Mouse (Mus musculus): Measurements from ENCODE around the gene Lce1a1.
A peak's percentile ranks its signal among the peaks of the same experiment; 100 is the strongest.
"Not testable (repeated sequence)": the region's sequence is repeated elsewhere in the genome, so short reads cannot be mapped to it uniquely, and the experiment has no call there.

Lce1a1 gene

DNA sequence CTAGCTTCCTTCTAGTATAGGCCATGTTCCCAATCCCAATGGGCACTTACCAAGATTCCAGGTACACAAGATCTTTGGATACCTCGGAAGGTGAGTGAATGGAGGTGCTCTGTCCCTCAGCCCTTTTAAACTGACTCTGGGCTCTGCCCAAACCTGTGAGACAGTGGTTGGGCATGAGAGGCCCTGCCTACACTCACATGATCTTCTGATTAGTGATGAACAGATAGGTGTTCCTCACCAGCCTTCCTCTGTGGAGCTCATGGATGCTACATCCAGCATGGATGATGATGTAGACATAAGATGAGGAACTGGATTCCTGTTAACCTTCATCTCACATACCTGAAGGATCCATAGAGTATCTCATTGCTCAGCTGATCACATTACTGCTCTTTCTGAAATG, at the start of gene Lce1a1:
TSS of gene Lce1a1 (minus strand) at position 101 of the 400 bp plus-strand sequence.
- no peak for DNase-seq (ENCODE audit: low read depth, low spot score)

DNA sequence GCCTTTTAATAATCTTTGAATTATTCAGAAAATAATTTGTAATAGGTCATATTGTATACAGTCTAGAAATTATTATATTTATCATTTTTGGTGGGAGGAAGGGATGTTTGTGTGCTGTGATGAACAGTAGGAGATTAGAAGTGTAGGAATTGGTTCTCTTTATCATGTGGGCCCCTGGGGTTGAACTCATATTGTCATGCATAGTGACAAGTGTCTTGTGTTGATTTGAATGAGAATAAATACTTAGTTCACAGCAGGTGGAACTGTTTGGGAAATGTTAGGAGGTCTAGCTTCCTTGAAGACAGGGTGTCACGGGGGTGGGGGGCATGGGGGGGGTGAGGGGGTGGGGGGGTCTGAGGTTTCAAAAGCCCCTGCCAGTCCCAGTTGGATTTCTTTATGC, 46.5 kb upstream of the Lce1a1 start:
- DNase-seq (ENCODE audit: low read depth, low spot score): no peak

DNA sequence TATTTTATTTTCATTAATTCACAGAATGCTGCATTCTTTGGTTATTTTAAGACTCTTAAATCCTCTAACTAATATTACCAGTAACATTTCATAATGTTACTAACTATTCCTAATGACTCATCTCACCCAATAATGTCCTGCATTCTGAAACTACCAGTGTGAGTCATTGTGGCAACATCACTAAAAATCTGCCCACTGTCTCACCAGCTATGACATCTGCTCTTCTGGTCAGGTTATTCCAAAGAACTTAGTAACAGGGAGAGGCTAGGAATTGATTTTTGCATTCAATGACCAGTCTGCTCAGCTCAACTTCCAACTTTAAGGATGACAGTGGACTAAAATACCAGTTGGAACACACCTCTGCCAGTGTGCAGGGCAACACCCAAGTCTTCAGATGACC, 43.6 kb upstream of the Lce1a1 start:
- no peak for DNase-seq (ENCODE audit: low read depth, low spot score)

DNA sequence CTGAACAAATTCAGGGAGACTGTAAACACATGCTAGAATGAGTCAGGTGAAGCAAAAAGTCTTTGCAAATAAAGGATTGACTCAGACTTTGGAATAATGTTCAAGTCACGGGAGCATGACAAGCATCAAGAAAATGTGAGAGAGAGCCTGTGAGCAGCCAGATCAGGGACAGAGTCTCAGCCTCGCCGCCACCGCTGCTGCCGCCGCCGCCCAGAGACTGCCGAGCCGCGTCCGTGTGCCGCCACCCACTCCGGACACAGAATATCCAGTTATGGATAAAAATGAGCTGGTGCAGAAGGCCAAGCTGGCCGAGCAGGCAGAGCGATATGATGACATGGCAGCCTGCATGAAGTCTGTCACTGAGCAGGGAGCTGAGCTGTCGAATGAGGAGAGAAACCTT, 41.0 kb upstream of the Lce1a1 start:
- DNase-seq (ENCODE audit: low read depth, low spot score): not testable (repeated sequence)

DNA sequence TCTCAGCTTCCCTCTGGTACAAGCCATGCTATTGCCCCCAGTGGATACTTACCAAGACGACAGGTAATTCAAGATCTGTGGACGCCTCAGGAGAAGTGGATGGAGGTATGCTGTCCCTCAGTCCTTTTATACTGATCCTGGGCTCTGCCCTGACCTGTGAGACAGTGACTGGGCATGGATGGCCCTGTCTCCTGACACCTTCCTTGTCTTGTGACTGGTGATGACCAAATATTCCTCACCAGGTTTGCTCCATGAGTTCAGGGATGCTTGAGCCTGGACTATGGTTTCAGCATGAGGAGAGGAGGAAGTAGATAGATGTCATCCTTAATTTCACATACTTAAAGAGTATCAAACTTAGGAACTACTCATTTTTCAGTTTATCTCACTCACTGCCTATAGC, 39.0 kb upstream of the Lce1a1 start, which contains the start of gene Lce1d:
TSS of gene Lce1d (minus strand) at position 101 of the 400 bp plus-strand sequence.
- DNase-seq (ENCODE audit: low read depth, low spot score): no peak

DNA sequence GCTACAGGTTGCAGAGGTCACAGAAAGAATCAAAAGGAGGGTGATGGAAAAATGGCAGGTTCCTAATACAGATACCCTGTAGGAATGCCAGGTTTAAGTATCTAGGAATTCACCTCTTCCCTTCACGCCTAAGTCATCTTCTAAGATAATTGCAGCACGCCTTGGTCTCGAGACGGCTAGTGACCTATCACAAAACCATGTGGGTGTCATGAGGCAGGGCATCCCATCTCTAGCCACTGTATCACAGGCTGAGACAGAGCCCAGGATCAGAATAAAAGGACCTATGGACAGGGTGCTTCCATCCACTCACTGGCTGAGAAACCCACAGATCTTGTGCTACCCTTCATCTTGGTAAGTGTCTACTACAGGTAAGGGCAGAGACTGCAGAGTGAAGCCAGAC, 30.8 kb upstream of the Lce1a1 start, which contains the start of gene Lce1c:
TSS of gene Lce1c (plus strand) at position 301 of the 400 bp plus-strand sequence.
- no peak for DNase-seq (ENCODE audit: low read depth, low spot score)

DNA sequence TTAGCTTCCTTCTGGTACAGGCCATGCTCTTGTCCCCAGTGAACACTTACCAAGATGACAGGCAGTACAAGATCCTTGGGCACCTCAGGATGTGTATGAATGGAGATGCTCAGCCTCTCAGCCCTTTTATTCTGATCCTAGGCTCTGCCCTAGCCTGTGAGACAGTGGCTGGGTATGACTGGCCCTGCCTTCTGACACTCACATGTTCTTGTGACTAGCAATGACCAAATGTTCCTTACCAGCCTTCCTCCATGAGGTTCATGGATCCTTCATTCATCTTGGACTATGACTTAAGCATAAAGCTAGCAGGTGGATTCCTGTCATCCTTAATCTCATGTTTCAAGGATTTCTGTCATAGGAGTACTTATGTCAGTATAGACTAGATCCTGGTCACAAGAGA, 22.1 kb upstream of the Lce1a1 start, which contains the start of gene Lce1a2:
TSS of gene Lce1a2 (minus strand) at position 101 of the 400 bp plus-strand sequence.
- no peak for DNase-seq (ENCODE audit: low read depth, low spot score)

DNA sequence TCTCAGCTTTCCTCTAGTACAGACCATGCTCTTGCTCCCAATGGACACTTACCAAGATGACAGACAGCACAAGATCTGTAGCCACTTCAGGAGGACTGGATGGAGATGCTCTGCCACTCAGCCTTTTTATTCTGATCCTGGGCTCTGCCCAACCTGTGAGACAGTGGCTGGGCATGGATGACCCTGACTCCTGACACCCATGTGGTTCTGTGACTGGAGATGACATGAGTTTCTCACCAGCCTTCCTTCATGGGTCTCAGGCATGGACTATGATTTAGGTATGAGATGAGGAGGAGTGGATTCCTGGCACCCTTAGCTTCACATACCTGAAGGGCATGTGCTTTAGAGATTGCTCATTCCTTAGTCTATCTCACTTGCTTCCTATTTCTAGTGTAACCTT, 8.7 kb upstream of the Lce1a1 start, which contains the start of gene Lce1b:
TSS of gene Lce1b (minus strand) at position 101 of the 400 bp plus-strand sequence.
- DNase-seq (ENCODE audit: low read depth, low spot score): no peak

DNA sequence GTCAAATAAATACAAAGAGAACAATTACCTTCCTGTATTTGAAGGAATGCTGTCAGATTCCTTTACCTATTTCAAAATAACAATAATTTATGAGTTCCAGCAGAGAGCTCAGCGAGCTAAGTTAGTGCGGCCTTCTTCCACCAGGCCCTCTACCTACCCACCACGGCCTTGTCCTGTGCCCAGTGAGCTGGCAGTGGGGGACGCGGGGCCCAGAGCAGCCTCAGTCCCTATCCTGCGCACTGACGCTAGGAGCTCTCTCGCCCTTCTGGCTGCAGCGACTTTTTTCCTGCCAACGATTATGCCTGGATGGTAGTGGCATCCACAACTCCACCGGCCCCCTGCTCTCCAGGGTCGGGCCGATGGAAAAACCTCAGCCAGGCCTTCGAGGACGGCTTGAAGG, 8.3 kb downstream of the Lce1a1 start:
- no peak for DNase-seq (ENCODE audit: low read depth, low spot score)

DNA sequence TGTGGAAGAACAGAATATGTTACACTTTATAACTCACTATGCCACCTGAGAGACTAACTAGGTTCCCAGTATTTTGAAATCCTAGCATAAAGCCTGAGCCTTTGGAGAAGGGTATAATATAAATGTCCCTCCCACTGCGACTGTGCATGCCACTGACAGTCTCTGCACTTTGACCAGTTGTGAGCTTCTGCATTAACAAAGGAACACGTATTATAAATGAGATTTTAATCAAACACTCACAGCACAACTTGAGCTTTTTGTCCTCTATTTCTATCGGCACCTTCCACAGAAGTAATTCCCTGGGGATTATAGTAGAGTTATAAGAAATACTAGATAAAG, 9.5 kb downstream of the Lce1a1 start:
- no peak for DNase-seq (ENCODE audit: low read depth, low spot score)

DNA sequence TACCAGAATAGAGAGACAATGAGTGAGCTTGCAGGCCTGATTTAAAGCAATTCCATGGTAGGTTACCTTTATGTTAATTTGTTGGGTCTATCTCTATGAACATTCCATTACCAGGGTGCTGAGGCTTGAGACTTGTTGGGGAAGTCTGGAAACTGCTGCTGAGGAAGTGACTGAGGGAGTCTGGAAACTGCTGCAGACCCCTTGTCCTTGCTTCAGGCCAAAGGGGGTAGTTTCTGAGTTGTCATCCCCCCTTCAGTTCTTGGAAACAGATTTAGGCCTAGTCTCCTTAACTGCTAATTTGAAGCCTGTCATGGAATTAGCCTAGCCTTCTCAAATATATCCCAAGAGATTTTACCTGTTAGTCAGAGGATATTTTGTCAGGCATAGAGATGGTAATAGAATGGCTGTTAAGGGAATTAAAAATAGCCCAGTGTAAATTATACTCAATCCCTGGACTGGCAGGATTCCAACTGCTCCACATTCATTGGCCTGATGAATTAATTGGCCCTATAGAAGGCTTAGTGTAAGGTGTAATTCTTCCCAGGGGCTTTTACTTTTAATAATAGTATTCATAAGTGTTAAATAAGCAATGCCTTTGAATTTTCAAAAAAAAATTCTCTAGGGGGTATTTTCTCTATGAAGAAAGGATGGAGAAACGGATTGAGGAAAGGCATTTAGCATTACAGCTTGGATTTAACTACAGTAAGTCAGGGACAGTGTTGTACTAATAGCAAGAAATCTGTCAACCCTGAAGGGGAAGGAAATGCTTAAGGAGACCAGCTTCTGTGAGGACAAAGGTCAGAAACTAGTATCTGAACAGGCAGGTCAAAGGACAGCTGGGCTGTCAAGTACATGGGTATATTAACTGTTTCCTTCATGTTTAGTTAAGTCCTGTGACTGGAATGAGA, 10.1 kb downstream of the Lce1a1 start:
- DNase-seq (ENCODE audit: low read depth, low spot score): no peak

DNA sequence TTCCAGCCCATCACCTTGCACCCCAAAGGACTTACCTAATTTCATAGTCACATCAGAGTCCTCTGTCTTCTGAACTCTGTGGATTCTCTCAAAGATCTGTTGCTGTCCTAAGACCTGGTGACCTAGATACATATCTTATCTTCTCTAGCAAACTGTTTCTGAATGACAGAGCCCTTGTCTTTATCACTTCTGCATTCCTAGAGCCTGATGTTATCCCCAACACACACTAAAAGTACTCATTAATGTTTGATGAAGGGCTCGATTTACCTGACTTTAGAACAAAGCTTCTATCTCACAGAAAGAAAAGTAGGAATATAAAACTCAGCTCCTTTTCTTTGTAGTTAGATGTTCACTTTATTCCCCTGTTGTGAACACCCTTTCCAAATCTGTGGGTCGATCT, 26.5 kb downstream of the Lce1a1 start, which contains the start of gene Lce6a:
TSS of gene Lce6a (minus strand) at position 101 of the 400 bp plus-strand sequence.
- no peak for DNase-seq (ENCODE audit: low read depth, low spot score)

DNA sequence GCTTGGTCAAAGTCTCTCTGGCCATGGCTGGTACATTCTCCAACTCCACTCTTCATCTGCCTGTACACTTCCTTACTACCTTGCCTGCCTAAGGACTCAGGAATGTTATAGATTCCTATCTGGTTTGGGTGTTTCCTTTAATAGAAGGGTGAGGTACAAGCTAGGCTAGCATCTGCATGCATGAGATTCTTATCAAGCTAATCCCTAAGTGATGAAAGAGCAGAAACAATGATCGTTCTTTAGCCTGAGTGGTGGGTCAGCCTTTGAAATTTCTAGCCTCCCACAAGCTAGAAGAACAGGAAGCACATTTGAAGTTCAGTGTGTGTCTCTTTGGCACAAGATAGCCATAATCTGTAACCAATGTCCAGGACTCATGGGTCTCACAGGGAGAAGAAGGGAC, 38.3 kb downstream of the Lce1a1 start:
- DNase-seq (ENCODE audit: low read depth, low spot score): no peak

DNA sequence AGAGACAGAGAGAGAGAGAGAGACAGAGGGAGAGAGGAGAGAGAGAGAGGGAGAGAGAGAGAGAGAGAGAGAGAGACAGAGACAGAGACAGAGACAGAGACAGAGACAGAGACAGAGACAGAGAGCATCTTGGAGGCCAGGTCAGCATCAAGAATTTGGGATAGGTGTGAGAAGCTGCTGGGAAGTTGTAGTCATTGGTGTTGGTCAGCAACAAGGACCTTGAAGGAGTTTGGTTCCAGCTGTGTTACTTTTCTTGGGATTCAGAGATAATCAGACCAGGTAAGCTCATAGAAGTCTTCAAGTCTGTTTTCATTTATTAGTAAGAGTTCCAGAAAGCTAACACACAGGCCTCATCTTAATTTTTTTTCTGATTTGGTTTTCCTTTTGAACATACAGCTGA, 40.7 kb downstream of the Lce1a1 start, which contains the start of gene 2210017I01Rik:
TSS of gene 2210017I01Rik (minus strand) at position 101 of the 400 bp plus-strand sequence.
- DNase-seq (ENCODE audit: low read depth, low spot score): no peak

DNA sequence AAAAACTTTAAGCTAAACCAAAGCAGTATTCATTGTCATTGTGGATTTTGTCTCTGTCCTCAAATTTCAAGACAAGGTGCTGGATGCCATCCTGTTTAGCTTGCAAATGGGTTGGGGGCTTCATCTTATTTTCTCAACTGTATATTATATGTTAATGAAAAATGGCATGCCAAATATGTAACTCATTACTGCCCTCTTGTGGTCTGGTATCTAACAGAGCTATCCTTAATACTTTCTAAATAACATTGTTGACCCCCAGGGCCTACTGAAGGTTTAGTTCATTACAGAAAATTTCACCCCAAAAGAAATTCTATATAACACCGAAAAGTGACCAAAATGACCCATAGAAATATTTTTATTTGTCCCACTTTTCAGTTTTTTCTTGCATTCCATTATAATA, 45.9 kb downstream of the Lce1a1 start:
- DNase-seq (ENCODE audit: low read depth, low spot score): peak; percentile 4

DNA sequence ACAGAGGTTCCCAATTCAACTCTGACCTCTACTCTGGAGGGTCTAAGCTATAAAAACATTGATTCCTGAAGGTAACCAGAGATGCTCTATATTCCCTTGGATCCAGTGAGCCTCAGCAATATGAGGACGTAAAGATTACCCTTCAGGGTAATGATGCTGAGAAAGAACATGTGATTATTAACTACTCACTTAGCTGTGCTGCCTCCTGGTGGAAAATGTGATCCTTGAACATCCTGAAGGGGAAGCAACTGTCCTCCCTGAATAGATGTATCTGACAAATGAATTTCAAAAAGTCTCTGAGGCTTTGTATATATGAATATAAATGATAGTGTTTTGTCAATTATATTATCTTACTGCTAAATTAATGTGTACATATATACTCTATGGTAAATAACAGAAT, 47.7 kb downstream of the Lce1a1 start:
- DNase-seq (ENCODE audit: low read depth, low spot score): no peak

DNA sequence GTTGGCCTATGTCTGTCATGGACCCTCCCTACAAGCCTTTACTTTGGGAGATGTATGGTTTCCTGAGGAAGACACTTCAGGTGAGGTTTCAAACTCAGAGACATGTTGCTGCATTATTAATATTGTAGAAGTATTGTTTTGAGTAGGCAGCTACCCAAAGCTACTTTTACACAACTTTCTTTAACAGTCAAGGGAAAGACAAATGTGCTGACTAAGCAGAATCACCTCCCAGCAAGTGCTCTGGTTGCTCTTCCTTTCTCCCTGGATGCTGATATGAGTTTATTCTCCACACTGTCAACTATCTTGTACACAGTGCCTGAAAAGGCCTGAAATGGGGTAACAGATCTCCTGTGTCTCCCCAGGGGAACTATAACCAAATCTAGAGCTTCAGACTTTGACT, 48.1 kb downstream of the Lce1a1 start:
- no peak for DNase-seq (ENCODE audit: low read depth, low spot score)

DNA sequence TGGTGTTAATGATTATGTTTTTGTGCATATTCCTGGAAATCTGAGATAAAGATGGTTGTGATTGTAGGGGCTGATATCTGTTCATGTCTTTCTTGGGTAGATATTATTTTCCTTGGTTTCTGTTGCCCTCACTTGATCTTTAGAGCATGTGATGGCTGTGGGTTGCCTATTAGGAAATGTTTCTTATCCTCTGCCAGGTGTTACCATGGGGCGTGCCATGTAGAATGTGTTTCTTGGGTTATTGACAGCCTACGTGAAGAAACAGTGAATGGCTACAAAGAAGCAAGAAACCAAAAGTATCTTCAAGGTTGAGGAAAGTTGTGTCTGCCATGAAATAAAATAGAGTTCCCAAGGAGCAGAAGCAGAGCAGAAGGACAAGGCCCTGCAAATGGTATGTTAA, 49.7 kb downstream of the Lce1a1 start:
- no peak for DNase-seq (ENCODE audit: low read depth, low spot score)

Measured in embryo, embryonic 11.5 days (tissue).